Mouse (Mus musculus): ENCODE results near the gene Fbxw4. TPM values are rescaled to one million over a fixed set of nuclear protein-coding genes. Genes with fewer than 3 reads are reported as not detected.

The Fbxw4 gene
- polyA plus RNA-seq, 1 experiment from 2014 or later: 2.8 TPM

DNA sequence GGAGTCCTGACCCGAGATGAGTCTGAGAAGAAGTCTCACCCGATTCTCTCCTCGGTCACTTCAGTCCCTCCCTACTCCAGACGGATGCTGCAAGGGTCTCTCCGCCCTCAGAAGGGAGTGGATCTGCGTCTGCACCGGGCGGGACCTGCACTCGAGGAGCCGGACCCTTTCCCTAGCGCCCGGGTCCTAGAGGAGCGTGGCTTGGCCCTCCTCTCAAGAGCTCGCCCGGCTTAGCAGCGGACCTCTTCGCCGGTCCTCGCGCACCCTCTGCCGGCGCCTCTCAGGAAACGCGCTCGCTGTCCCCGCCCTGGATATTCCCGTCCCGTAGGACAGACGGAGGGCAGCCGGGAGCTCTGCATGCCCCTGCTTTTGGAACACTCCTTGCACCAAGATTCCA lies 115.2 kb downstream of the Fbxw4 start:
- ATAC-seq (ENCODE audit: insufficient read depth, low FRiP score): peak; percentile 74
- Histone ChIP-seq H3K36me3 (ENCODE audit: control insufficient read depth, insufficient read depth, low read length) (no peaks in the 10 kb centered on the region), H3K9me3 (replicated peaks; ENCODE audit: control insufficient read depth, low read length) (no peaks in the 10 kb centered on the region), H3K4me3 (replicated peaks; ENCODE audit: low read length) (peak overlapping the region; percentile 50), H3K27me3 (ENCODE audit: control insufficient read depth, insufficient read depth, low read length) (peaks cover 25% of the 10 kb centered on the region), H3K9ac (ENCODE audit: low read length) (peak overlapping the region; percentile 66), H3K27ac (ENCODE audit: low read length) (no peak overlapping the region), H3K4me2 (ENCODE audit: low read depth, low read length) (peak overlapping the region; percentile 97), H3K4me1 (ENCODE audit: control insufficient read depth, insufficient read depth, low read length) (peaks cover 10% of the 10 kb centered on the region)
- WGBS: under 1% methylated on average over 30 of the region's 30 CpGs

DNA sequence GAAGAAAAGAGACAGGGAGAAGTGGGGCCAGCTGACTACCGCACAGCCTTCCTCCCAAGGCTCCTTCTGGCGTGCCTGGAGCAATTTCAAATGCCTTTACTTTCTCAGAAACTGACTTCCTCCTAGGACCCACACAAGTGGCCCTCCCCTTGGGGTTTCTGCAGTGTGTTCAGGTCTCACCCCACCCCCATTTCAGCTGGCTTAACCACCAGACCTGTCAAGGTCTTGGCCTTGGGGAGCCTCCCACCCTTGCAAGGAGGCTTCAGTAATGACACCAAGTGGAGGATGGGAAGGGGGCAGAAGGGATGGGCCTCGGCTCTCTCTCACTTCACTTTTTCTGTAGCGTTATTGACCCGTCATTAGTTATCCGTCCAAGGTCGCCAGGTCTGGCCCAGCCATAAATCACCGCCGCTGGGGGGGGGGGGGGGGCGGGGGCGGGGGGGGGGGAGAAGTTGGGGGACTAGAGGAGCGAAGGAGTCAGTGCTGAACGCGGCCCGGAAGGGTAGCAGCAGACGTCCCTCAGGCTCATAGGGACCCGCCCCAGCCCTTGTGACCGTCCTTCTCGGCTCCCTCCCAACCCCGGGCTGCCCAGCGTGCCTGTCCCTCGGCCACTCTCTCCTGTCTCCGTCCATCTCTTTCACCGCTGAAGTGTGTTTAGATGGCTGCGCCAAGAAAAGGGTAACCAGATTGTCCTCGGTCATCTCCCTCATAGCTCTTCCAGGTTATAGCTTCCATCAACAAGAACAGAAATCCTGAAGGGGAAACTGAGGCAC lies 115.8 kb downstream of the Fbxw4 start:
- Histone ChIP-seq H3K36me3 (ENCODE audit: control insufficient read depth, insufficient read depth, low read length) (no peaks in the 10 kb centered on the region), H3K9me3 (replicated peaks; ENCODE audit: control insufficient read depth, low read length) (no peaks in the 10 kb centered on the region), H3K4me2 (ENCODE audit: low read depth, low read length) (peak overlapping the region; percentile 97), H3K27me3 (ENCODE audit: control insufficient read depth, insufficient read depth, low read length) (peaks cover 25% of the 10 kb centered on the region), H3K4me3 (replicated peaks; ENCODE audit: low read length) (peak overlapping the region; percentile 50), H3K4me1 (ENCODE audit: control insufficient read depth, insufficient read depth, low read length) (peaks cover 10% of the 10 kb centered on the region), H3K27ac (ENCODE audit: low read length) (no peak overlapping the region), H3K9ac (ENCODE audit: low read length) (peak overlapping the region; percentile 66)
- ATAC-seq (ENCODE audit: insufficient read depth, low FRiP score): 0 out of 2 replicates have a peak, but pooled peaks have one; percentile 41
- 2% methylated on average over 22 of the region's 26 CpGs for WGBS

- peaks cover 10% of the 10 kb centered on the region for H3K4me1 ChIP-seq (ENCODE audit: control insufficient read depth, insufficient read depth, low read length)
- H3K9ac ChIP-seq (ENCODE audit: low read length): no peak overlapping the region
- H3K4me3 ChIP-seq (replicated peaks; ENCODE audit: low read length): peak overlapping the region; percentile 36
- no peaks in the 10 kb centered on the region for H3K9me3 ChIP-seq (replicated peaks; ENCODE audit: control insufficient read depth, low read length)
- H3K27ac ChIP-seq (ENCODE audit: low read length): no peak overlapping the region
- H3K4me2 ChIP-seq (ENCODE audit: low read depth, low read length): peak overlapping the region; percentile 72
- no peaks in the 10 kb centered on the region for H3K36me3 ChIP-seq (ENCODE audit: control insufficient read depth, insufficient read depth, low read length)
- WGBS: 22% methylated on average over 3 of the region's 3 CpGs
- H3K27me3 ChIP-seq (ENCODE audit: control insufficient read depth, insufficient read depth, low read length): peaks cover 25% of the 10 kb centered on the region
- no peak for ATAC-seq (ENCODE audit: insufficient read depth, low FRiP score)
Observed at GRCm38 (mm10) chr19:45542061-45542460, 118.1 kb downstream of the Fbxw4 start.

GRCm38 (mm10) chr19:45541409-45542041 lies 118.6 kb downstream of the Fbxw4 start:
- H3K4me2 ChIP-seq (ENCODE audit: low read depth, low read length): peak overlapping the region; percentile 72
- peak overlapping the region; percentile 36 for H3K4me3 ChIP-seq (replicated peaks; ENCODE audit: low read length)
- under 1% methylated on average over 52 of the region's 58 CpGs for WGBS
- H3K36me3 ChIP-seq (ENCODE audit: control insufficient read depth, insufficient read depth, low read length): no peaks in the 10 kb centered on the region
- peak; percentile 26; the same call in 1 of the 2 replicates for ATAC-seq (ENCODE audit: insufficient read depth, low FRiP score)
- H3K27me3 ChIP-seq (ENCODE audit: control insufficient read depth, insufficient read depth, low read length): peaks cover 25% of the 10 kb centered on the region
- peaks cover 10% of the 10 kb centered on the region for H3K4me1 ChIP-seq (ENCODE audit: control insufficient read depth, insufficient read depth, low read length)
- peak overlapping the region; percentile 40; the same call in 1 of the 2 replicates for H3K9ac ChIP-seq (ENCODE audit: low read length)
- no peaks in the 10 kb centered on the region for H3K9me3 ChIP-seq (replicated peaks; ENCODE audit: control insufficient read depth, low read length)
- H3K27ac ChIP-seq (ENCODE audit: low read length): no peak overlapping the region

DNA sequence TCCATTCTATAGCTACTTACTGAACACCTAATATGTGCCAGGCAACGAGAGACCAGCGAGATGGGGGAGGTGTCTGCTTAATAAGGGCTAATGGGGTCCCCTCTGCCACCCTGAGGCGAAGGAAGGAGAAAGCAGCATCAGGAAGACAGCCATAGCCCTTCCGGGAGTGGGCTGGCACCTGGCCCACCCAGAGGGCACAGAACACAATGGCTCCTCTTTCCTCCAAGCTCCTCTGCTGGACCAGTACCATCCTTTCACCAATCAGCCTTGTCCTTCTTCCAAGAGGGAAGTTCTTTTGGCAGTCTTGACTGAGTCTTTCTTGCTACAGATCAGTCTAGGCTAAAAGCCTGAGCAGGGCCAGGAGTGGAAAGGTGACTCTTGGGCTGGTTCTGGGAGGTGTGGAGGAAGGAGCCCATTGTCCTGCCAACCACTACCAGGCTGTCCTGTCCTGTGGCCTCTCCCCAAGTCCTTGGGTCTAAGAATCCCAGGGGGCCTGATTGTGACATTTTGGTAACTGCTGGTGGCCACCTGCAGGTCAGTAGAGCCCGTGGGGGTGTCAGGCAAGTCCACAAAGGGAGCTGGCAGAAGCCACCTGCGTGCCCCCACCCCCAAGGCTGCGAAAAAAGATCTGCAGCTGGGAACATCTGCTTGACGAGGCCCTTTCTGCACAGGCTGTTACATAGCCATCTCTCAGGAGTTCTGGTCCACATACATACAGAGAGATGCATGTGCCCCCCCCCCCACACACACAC lies 119.3 kb downstream of the Fbxw4 start:
- 37% methylated on average over 8 of the region's 8 CpGs for WGBS
- no peak overlapping the region for H3K27ac ChIP-seq (ENCODE audit: low read length)
- peak overlapping the region; percentile 36 for H3K4me3 ChIP-seq (replicated peaks; ENCODE audit: low read length)
- H3K36me3 ChIP-seq (ENCODE audit: control insufficient read depth, insufficient read depth, low read length): no peaks in the 10 kb centered on the region
- H3K4me1 ChIP-seq (ENCODE audit: control insufficient read depth, insufficient read depth, low read length): peaks cover 10% of the 10 kb centered on the region
- H3K9ac ChIP-seq (ENCODE audit: low read length): no peak overlapping the region
- no peaks in the 10 kb centered on the region for H3K9me3 ChIP-seq (replicated peaks; ENCODE audit: control insufficient read depth, low read length)
- ATAC-seq (ENCODE audit: insufficient read depth, low FRiP score): no peak
- peaks cover 25% of the 10 kb centered on the region for H3K27me3 ChIP-seq (ENCODE audit: control insufficient read depth, insufficient read depth, low read length)
- H3K4me2 ChIP-seq (ENCODE audit: low read depth, low read length): peak overlapping the region; percentile 72

- Histone ChIP-seq H3K9me3 (replicated peaks; ENCODE audit: control insufficient read depth, low read length) (no peaks in the 10 kb centered on the region), H3K27me3 (ENCODE audit: control insufficient read depth, insufficient read depth, low read length) (peaks cover 16% of the 10 kb centered on the region), H3K4me3 (replicated peaks; ENCODE audit: low read length) (no peak overlapping the region), H3K27ac (ENCODE audit: low read length) (no peak overlapping the region), H3K36me3 (ENCODE audit: control insufficient read depth, insufficient read depth, low read length) (no peaks in the 10 kb centered on the region), H3K4me1 (ENCODE audit: control insufficient read depth, insufficient read depth, low read length) (no peaks in the 10 kb centered on the region), H3K9ac (ENCODE audit: low read length) (no peak overlapping the region), H3K4me2 (ENCODE audit: low read depth, low read length) (no peak overlapping the region)
- no peak for ATAC-seq (ENCODE audit: insufficient read depth, low FRiP score)
- 42% methylated on average over 1 of the region's 1 CpGs for WGBS
Observed at GRCm38 (mm10) chr19:45537505-45537904, 122.6 kb downstream of the Fbxw4 start.

DNA sequence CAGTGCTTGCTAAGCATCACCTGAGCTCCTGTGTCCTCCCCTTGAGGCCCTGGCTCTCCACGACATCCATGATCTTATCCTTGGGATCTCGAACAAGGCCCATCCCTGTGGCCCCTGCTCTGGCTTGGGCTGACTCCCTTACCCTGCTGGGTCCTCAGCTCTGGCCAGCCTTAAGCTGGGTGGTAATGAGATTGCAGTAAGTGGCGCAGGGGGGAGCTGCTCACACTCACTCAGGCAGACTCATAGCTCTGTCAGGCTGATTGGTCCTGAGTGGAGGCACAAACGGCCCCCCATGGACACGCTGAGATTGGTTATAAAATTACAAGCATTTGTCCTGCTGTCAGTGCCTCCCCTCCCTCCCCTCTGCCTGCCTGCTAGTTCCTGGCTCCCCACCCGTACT lies 124.2 kb downstream of the Fbxw4 start:
- WGBS: 41% methylated on average over 6 of the region's 6 CpGs
- H3K9me3 ChIP-seq (replicated peaks; ENCODE audit: control insufficient read depth, low read length): no peaks in the 10 kb centered on the region
- no peak for ATAC-seq (ENCODE audit: insufficient read depth, low FRiP score)
- no peaks in the 10 kb centered on the region for H3K4me1 ChIP-seq (ENCODE audit: control insufficient read depth, insufficient read depth, low read length)
- no peak overlapping the region for H3K9ac ChIP-seq (ENCODE audit: low read length)
- H3K4me2 ChIP-seq (ENCODE audit: low read depth, low read length): no peak overlapping the region
- no peak overlapping the region for H3K4me3 ChIP-seq (replicated peaks; ENCODE audit: low read length)
- no peak overlapping the region for H3K27ac ChIP-seq (ENCODE audit: low read length)
- peaks cover 3% of the 10 kb centered on the region; the same call in 1 of the 2 replicates for H3K27me3 ChIP-seq (ENCODE audit: control insufficient read depth, insufficient read depth, low read length)
- H3K36me3 ChIP-seq (ENCODE audit: control insufficient read depth, insufficient read depth, low read length): no peaks in the 10 kb centered on the region

- H3K4me2 ChIP-seq (ENCODE audit: low read depth, low read length): no peak overlapping the region
- H3K4me3 ChIP-seq (replicated peaks; ENCODE audit: low read length): no peak overlapping the region
- no peak overlapping the region for H3K27ac ChIP-seq (ENCODE audit: low read length)
- no peaks in the 10 kb centered on the region for H3K36me3 ChIP-seq (ENCODE audit: control insufficient read depth, insufficient read depth, low read length)
- no peaks in the 10 kb centered on the region for H3K4me1 ChIP-seq (ENCODE audit: control insufficient read depth, insufficient read depth, low read length)
- H3K9me3 ChIP-seq (replicated peaks; ENCODE audit: control insufficient read depth, low read length): no peaks in the 10 kb centered on the region
- no peak for ATAC-seq (ENCODE audit: insufficient read depth, low FRiP score)
- no peak overlapping the region for H3K9ac ChIP-seq (ENCODE audit: low read length)
- no peaks in the 10 kb centered on the region for H3K27me3 ChIP-seq (ENCODE audit: control insufficient read depth, insufficient read depth, low read length)
- 61% methylated on average over 8 of the region's 8 CpGs for WGBS
Observed at GRCm38 (mm10) chr19:45535214-45535735, 124.8 kb downstream of the Fbxw4 start.

All from stomach, embryonic 16.5 days (tissue).